Mouse (Mus musculus) E14TG2a.4 (cell line): ENCODE data around the gene Ets1.

Source experiments
- CTCF ChIP-seq: conservative IDR thresholded peaks from 2 replicates; pipeline ENCODE4 v1.5.1; 2014; ENCODE audit warnings: low read length
- POU5F1 ChIP-seq: IDR thresholded peaks from 2 replicates; pipeline ENCODE4 v1.6.1; 2014; ENCODE audit warnings: low read length, borderline replicate concordance

DNA sequence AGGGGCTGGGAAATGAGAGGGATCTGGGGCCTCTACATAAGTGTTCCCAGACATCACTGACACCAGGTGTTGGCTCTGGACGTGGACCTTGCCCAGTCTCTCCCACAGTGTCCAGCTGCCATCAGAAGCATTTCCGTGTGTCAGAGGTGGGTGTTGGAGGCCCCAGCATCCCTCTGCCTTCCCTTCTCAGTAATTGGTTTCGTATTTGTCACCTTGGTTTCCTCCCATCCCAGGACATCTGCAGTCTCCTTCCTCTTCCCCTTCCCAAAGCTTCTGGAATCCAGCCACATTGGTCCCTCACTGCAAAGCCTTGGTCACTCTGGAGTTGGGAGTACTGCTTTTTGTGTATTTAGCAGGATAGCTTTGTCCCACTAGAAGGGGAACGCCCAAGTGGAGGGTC, 75.7 kb downstream of the Ets1 start:
- no peak for TF ChIP-seq CTCF
- TF ChIP-seq POU5F1 = no peak
